Mouse (Mus musculus) myocyte (in vitro differentiated cells): ENCODE results near the gene Hmcn2.

ENCODE experiments used
- CEBPB ChIP-seq: IDR thresholded peaks from 2 replicates; pipeline ENCODE4 v1.6.1; 2011; ENCODE audit warnings: mild to moderate bottlenecking, moderate library complexity; ENCODE audit not compliant: poor library complexity, insufficient read depth, severe bottlenecking
- E2F4 ChIP-seq: IDR thresholded peaks from one replicate; pipeline ENCODE4 v1.6.1; 2011; ENCODE audit warnings: mild to moderate bottlenecking, control low read depth, moderate library complexity; ENCODE audit not compliant: insufficient read depth
- MAX ChIP-seq: IDR thresholded peaks from one replicate; pipeline ENCODE4 v1.6.1; 2011; ENCODE audit warnings: low read depth, mild to moderate bottlenecking, control low read depth
- MYOG ChIP-seq, 3 experiments: IDR thresholded peaks; one replicate each; pipeline ENCODE4 v1.6.1; 2011; ENCODE audit warnings: control low read depth in 2 of 3, low read depth in 2 of 3, mild to moderate bottlenecking in 2 of 3; ENCODE audit not compliant: insufficient read length in 2 of 3, control insufficient read depth in 1 of 3, insufficient read depth in 1 of 3
- POLR2A ChIP-seq: IDR thresholded peaks from one replicate; pipeline ENCODE4 v1.6.1; 2011; ENCODE audit warnings: low read depth, mild to moderate bottlenecking, control low read depth, moderate library complexity; ENCODE audit not compliant: insufficient read length
- POLR2AphosphoS2 ChIP-seq: IDR thresholded peaks from one replicate; pipeline ENCODE4 v1.6.1; 2011; ENCODE audit warnings: low read depth, control low read depth; ENCODE audit not compliant: insufficient read length
- REST ChIP-seq: IDR thresholded peaks from one replicate; pipeline ENCODE4 v1.6.1; 2011; ENCODE audit warnings: mild to moderate bottlenecking, control low read depth, moderate library complexity; ENCODE audit not compliant: insufficient read depth, insufficient read length
- SRF ChIP-seq: IDR thresholded peaks from one replicate; pipeline ENCODE4 v1.6.1; 2011; ENCODE audit warnings: low read depth; ENCODE audit not compliant: control insufficient read depth, insufficient read length
- TCF12 ChIP-seq: IDR thresholded peaks from one replicate; pipeline ENCODE4 v1.6.1; 2011; ENCODE audit warnings: mild to moderate bottlenecking, control low read depth; ENCODE audit not compliant: poor library complexity, insufficient read depth, severe bottlenecking
- TCF3 ChIP-seq: IDR thresholded peaks from one replicate; pipeline ENCODE4 v1.6.1; 2011; ENCODE audit warnings: low read depth, control low read depth; ENCODE audit not compliant: insufficient read length
- USF1 ChIP-seq: IDR thresholded peaks from one replicate; pipeline ENCODE4 v1.6.1; 2011; ENCODE audit warnings: low read depth, mild to moderate bottlenecking, control low read depth, moderate library complexity

GRCm38 (mm10) chr2:31282880-31283279 is 31.3 kb upstream of the Hmcn2 start:
- TF ChIP-seq REST = no peak
- no peak for TF ChIP-seq POLR2A
- no peak for TF ChIP-seq POLR2AphosphoS2
- TF ChIP-seq E2F4 = no peak
- TF ChIP-seq MAX = no peak
- no peak for TF ChIP-seq USF1
- TF ChIP-seq CEBPB = no peak
- no peak for TF ChIP-seq TCF12
- TF ChIP-seq SRF = no peak
- TF ChIP-seq MYOG (IDR thresholded peaks at IDR 0.05; ENCODE audit: control insufficient read depth in 1 of 3, insufficient read depth in 1 of 3, insufficient read length in 2 of 3, low read depth in 2 of 3) = no peak
- no peak for TF ChIP-seq TCF3
